Mouse (Mus musculus) megakaryocyte-erythroid progenitor cell, adult 5-6 weeks (primary cell): ENCODE results near the gene Mfsd11. TPM values are rescaled to one million over a fixed set of nuclear protein-coding genes. Genes with fewer than 3 reads are reported as not detected.
"Not testable (repeated sequence)": the region's sequence is repeated elsewhere in the genome, so short reads cannot be mapped to it uniquely, and the experiment has no call there.

ENCODE experiments used
- ATAC-seq: replicated peaks from 2 replicates; pipeline ENCODE4 v1.8.0; 2016; ENCODE audit warnings: mild to moderate bottlenecking, inconsistent platforms; ENCODE audit not compliant: severe bottlenecking, poor library complexity, low FRiP score, low TSS enrichment
- total RNA-seq, 2 experiments: library from RNA; stranded (forward) in 1 of 2; stranded (reverse) in 1 of 2; fragments of 200-1000, 215-1000 nt in 1 of 2; fragments of >200 nt in 1 of 2; fragmentation: Nextera tagmentation in 1 of 2; gene quantifications; 2 replicates each; pipeline ENCODE4 v1.2.3; 2014 to 2017

Mfsd11 gene
- total RNA-seq, 2 experiments from 2014 or later, result 7.2 to 17.2 TPM

- ATAC-seq, result peak; percentile 85
Observed at GRCm38 (mm10) chr11:116843261-116844233, 8.7 kb upstream of the Mfsd11 start, which contains the start of the genes Mettl23 and Jmjd6. Gene Mettl23, plus strand, starts transcription at chr11:116843278. Gene Jmjd6, minus strand, starts transcription at chr11:116843449.

DNA sequence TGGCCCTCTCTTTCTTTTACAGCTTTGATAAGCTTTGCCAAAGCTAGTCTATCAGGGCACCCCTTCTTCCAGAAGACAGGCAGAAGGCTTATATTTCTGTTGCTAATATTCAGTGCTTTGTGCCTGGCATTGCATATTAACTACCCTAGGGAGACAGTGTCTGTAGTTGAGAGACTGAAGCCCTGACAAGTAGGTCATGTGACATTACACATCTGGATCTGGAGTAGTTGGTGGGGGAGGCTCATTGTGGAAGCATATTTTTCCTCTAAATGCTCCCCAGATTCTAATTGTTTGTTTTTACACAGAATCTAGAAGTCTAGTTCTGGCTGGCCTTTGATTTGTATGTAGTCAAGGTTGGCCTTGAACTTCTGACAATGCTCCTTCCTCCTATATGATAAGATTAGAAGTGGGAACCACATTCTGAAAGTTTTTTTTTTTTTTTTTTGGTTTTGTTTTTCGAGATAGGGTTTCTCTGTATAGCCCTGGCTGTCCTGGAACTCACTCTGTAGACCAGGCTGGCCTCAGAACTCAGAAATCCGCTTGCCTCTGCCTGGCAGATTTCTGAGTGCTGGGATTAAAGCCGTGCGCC lies 5.6 kb upstream of the Mfsd11 start:
- ATAC-seq, result no peak

DNA sequence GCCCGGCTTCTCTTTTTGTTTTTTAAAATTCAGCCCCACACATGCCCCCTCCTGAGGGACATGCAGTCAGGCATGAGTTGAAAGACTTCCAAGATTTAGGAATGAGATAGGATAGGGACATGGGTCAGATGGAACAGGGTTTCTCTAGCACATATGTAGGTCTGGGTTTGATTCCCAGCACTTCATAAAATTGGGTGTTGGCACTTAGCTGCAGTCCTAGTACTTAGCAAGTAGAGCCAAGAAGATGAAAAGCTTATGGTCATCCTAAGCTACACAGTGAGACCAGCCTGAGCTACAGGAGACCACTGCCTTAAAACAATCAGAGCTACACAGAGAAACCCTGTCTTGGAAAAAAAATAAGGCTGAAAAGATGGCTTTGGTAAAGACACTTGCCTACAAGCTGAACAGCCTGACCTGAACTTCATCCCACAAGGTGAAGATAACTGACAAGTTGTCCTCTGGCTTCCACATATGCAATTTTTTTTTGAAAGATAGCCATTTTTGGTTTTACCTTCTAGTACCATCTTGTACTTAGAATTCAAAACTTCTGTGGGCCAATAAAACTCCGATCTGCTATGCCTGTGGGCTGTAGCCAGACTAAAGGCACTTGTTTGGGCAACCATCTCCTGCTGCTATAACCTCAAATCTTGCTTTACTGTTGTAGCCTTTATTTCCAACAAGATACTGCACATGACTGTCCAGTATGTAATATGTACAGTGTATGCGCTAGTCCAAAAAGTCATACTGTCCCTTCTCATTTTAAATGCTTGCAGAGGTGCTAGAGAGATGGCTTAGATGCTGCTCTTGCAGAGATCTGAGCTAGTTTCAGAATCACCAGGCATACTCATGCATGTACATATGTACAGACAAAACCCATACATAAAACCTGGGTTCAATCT lies 4.8 kb upstream of the Mfsd11 start:
- no peak for ATAC-seq

- ATAC-seq, result no peak
Observed at GRCm38 (mm10) chr11:116848086-116848876, 4.0 kb upstream of the Mfsd11 start.

GRCm38 (mm10) chr11:116848877-116849178 lies 3.4 kb upstream of the Mfsd11 start:
- not testable (repeated sequence) for ATAC-seq

GRCm38 (mm10) chr11:116849587-116849986 lies 2.7 kb upstream of the Mfsd11 start:
- ATAC-seq, result no peak

- no peak for ATAC-seq
Observed at GRCm38 (mm10) chr11:116850085-116850484, 2.2 kb upstream of the Mfsd11 start.

- ATAC-seq, result no peak
Observed at GRCm38 (mm10) chr11:116850833-116851477, 1.3 kb upstream of the Mfsd11 start.

DNA sequence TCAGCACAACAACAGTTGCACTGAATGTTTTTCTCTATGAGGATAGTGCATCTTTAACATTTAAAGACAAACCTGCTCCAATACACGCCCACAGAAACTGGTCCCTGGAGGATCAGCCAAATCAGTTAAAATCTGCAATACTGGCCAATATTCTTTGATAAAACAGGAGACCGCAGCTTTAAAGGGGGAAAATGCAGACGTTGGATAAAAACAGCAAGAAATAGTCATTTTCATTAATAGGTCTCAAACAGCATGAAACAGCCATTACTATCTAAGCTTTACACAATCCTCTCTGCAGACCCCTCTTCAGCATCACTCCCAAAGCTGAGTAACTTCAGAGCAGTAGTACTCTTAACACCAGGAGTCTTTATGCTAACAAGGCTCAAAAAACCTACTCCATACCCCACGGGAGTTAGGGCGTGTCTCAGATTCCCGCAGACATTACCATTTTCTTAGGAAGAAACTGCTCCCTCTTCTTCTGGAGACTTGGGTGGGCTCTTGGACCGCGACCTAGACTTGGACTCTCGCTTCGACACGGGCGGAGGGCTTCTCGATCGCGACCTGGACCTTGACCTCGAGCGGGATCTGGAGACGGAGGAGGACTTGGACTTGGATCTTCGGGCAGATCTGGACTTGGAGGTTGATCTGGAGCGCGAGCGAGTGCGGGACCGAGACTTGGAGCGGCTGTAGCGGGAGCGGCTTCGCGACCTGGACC lies 507 bp upstream of the Mfsd11 start:
- no peak for ATAC-seq

DNA sequence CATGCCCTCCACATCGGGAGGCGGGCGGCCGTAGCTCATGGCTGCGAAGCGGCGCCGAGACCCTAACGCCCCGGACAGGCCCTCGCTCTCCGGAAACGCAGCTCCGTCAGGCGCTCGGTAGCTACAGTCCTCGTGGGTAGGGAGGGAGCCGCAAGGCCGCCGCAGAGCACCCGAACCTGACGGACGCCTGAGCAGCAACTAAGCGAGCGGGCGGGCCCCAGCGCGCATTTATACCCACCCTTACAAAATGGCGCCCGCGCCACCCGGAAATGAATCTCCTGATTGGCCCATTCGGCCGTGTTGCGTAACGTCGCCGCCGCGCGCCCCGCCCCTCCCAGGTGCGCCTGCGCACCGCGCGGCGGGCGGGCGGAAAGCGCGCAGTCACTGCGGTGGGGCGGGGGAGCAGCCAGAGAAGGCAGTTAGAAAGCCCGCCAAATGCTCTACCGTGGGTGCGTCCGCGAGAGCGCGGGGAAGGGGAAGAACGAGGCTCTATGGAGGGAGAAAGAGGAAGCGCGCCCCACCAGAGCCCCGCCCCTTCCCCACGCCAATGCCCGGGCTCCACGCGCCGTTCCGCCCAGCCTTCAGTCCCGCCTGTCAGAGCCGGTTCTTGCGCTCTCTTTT lies 761 bp downstream of the Mfsd11 start, which contains the start of gene Srsf2:
Gene Srsf2 (minus strand): TSS at position 204 of the 621 bp plus-strand sequence.
- peak; percentile 81 for ATAC-seq

DNA sequence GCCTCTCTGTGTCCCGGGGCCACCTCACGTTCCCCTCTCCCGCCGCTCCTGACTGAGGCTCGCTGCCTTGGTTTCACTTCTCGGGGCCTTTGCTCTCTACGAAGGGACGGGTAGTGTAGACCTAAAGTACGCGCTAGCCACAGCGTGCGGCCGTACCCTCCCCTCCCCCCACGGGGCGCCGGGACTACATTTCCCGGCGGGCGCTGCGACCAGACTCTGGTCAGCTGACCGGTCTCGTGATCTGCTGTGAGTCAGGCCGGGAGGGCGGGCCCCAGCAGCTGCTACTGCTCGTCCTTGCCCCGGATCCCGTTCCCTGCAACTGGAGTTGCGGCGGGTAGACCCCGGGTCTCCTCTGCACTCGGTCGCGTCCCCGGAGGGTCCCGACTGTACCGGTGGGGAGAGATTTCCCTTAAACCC lies 1.3 kb downstream of the Mfsd11 start:
- peak; percentile 81 for ATAC-seq

DNA sequence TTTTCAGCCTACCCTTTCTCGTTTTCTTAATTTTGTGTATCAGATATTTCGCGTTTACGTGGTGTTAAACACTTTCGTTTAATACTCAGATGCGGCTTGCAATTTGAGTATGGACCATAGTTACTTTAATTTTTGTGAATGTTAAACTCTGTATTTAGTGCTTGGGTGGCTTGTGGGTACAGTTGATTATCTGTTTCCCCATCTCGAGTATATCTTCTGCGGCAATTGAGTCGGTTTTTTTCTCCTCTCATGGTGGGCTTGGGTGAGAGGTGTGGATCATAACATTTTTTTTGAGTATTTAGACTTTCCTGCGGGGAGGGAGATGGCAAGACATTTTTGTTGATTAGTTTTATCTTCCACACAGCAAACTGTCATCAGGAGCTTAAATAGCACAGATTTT lies 2.0 kb downstream of the Mfsd11 start:
- no peak for ATAC-seq

GRCm38 (mm10) chr11:116857183-116857850 lies 5.1 kb downstream of the Mfsd11 start:
- no peak for ATAC-seq

- no peak for ATAC-seq
Observed at GRCm38 (mm10) chr11:116864444-116864843, 12.2 kb downstream of the Mfsd11 start.

DNA sequence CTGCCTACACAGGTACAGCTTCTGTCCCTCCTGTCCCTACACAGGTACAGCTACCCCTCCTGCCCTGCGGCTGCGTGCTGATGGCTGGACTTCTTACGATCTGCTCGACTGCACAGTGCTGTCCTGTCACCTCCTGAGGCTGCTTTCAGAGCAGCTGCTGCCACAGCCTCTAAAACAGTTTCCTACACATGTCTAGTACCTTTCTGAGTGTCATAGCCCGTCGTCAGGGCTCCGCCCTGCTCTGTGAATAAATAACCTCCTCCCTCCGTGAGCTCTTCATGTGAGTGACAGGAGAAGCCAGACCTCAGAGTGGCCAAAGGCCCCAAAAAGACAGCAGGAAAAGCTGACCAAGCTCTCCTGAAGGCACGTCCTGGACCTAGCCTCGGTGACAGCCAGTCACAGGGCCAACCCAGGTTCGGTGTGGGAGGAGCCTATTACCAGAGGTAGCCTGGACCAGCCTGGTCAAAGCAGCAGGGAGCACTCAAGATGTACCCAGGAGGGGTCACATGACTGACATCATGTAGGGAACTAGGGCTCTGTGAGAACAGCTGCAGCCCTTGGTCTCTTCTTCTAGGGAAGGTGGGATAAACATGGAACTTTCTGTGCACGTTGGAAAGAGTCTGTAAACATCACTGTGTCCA lies 13.8 kb downstream of the Mfsd11 start:
- ATAC-seq, result no peak

DNA sequence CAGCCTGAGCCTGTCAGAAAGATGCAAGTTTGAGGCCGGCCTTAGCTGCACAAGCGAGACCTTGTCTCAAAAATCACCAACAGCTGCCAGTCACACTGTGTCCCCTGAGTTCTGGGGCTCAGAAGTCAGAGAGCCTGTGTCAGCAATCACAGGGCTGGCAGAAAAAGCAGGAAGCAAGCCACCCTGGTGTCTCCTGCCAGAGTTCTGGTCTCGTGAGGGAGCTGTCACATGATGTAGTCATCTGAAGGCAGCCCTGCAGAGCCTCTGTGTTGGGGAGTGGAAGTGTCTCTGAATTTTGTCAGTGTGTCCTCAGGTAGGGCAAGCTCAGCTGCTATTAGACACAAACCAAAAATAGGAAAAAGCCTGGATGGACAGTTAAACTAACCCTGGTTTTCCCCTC lies 15.9 kb downstream of the Mfsd11 start:
- ATAC-seq, result no peak
